Mouse (Mus musculus): ENCODE results near the gene Tmem202. TPM values are rescaled to one million over a fixed set of nuclear protein-coding genes. Genes with fewer than 3 reads are reported as not detected.

Tmem202 gene
- polyA plus RNA-seq, 2 experiments from 2014 or later: not detected

Other genes with a start within 250 kb of the Tmem202 start
- 10 to 100 TPM in 1 of 2 experiments, 1 to 10 TPM in 1; 7.7 to 12.4 TPM for gene Adpgk, start 248.3 kb downstream of the Tmem202 start, polyA plus RNA-seq (2017; shearing (Covaris generic))
- gene Bbs4, start 186.3 kb downstream of the Tmem202 start, polyA plus RNA-seq (2017; shearing (Covaris generic)): 10 to 100 TPM; 13.0 to 13.3 TPM
- gene Arih1, start 53.2 kb downstream of the Tmem202 start, polyA plus RNA-seq (2017; shearing (Covaris generic)): 10 to 100 TPM; 17.1 to 29.8 TPM
- 10 to 100 TPM; 25.8 to 32.0 TPM for gene Hexa, start 307 bp downstream of the Tmem202 start, polyA plus RNA-seq (2017; shearing (Covaris generic))
- gene Celf6, start 38.1 kb upstream of the Tmem202 start, polyA plus RNA-seq (2017; shearing (Covaris generic)): not detected
- 10 to 100 TPM; 28.2 to 31.0 TPM for gene Parp6, start 77.4 kb upstream of the Tmem202 start, polyA plus RNA-seq (2017; shearing (Covaris generic))
- gene Pkm, start 116.5 kb upstream of the Tmem202 start, polyA plus RNA-seq (2017; shearing (Covaris generic)): 100 to 1,000 TPM; 694 to 839 TPM
- gene Gramd2, start 140.3 kb upstream of the Tmem202 start, polyA plus RNA-seq (2017; shearing (Covaris generic)): not detected
- gene Senp8, start 210.9 kb upstream of the Tmem202 start, polyA plus RNA-seq (2017; shearing (Covaris generic)): 1 to 10 TPM; 5.0 to 5.4 TPM
- gene Myo9a, start 211.0 kb upstream of the Tmem202 start, polyA plus RNA-seq (2017; shearing (Covaris generic)): 10 to 100 TPM; 31.8 to 42.8 TPM

All from activated CD4-positive, CD25-positive, alpha-beta regulatory T cell, adult 4 months (primary cell).